Comparison of ENCODE assay signal across 19 mouse cellular contexts in genomic region chr2:8975635-8976034, GRCm38 (mm10).
A peak's percentile ranks its signal among the peaks of the same experiment; 100 is the strongest.
DNase-seq lines count a peak whose midpoint lies in the region; ATAC-seq and TF ChIP-seq lines count a peak whose summit lies in the region.
"Had no signal": no experiment of that assay in that cellular context is flagged by ENCODE, and none has a peak within 500 bp of the region (broad histone marks: within the 10 kb centered on the region; RNA-seq: fewer than 3 reads in every experiment).

No protein-coding gene starts in this region.

- no peak for TF ChIP-seq CTCF in brain, embryonic 14.5 days (IDR thresholded peaks at IDR 0.05; ENCODE audit: borderline replicate concordance, extremely low read depth, insufficient read depth, insufficient read length)

- TF ChIP-seq POLR2A in brain, embryonic 14.5 days (IDR thresholded peaks at IDR 0.05; ENCODE audit: borderline replicate concordance, extremely low read depth, insufficient read depth, insufficient read length, poor library complexity, severe bottlenecking) = no peak

- no peaks in the 10 kb centered on the region for H3K4me1 ChIP-seq in kidney, embryonic 14.5 days (ENCODE audit: control insufficient read depth, insufficient read depth, low read length)
- H3K4me1 ChIP-seq in kidney, embryonic 16.5 days (ENCODE audit: insufficient read depth, low read length) = no peaks in the 10 kb centered on the region
- H3K4me1 ChIP-seq: embryonic facial prominence, embryonic 10.5 days; embryonic facial prominence, embryonic 12.5 days; forebrain, embryonic 13.5 days; forebrain, embryonic 15.5 days had no signal

- no peak overlapping the region for H3K27ac ChIP-seq in kidney, embryonic 14.5 days (ENCODE audit: low read depth, low read length)
- no peak overlapping the region for H3K27ac ChIP-seq in kidney, embryonic 16.5 days (ENCODE audit: low read length)
- H3K27ac ChIP-seq: embryonic facial prominence, embryonic 10.5 days; embryonic facial prominence, embryonic 12.5 days; forebrain, embryonic 13.5 days; forebrain, embryonic 15.5 days had no signal

- DNase-seq in kidney, adult 8-10 months = no peak
- DNase-seq in kidney, postnatal 10 days = no peak
- DNase-seq in brain, embryonic 14.5 days (ENCODE audit: low read depth) = peak; percentile 5
- DNase-seq in gonadal fat pad, adult 2 months (ENCODE audit: low read depth) = peak; percentile 16
- DNase-seq: adrenal gland, adult 2 months; adrenal gland, postnatal 14 days; cerebellum, adult 11-12 months; cerebellum, adult 2 months; cerebellum, adult 9-10 months; cerebellum, postnatal 10 days; cerebellum, postnatal 25 days; forebrain, postnatal 0 days had no signal

- H3K4me2 ChIP-seq in kidney, embryonic 14.5 days (replicated peaks; ENCODE audit: low read depth, low read length) = no peak overlapping the region
- H3K4me2 ChIP-seq in kidney, embryonic 16.5 days (replicated peaks; ENCODE audit: low read depth, low read length) = no peak overlapping the region
- H3K4me2 ChIP-seq: embryonic facial prominence, embryonic 12.5 days; forebrain, embryonic 13.5 days; forebrain, embryonic 15.5 days had no signal

- WGBS in kidney, embryonic 14.5 days = 39% methylated on average over 6 of the region's 6 CpGs
- WGBS in kidney, embryonic 16.5 days = 37% methylated on average over 6 of the region's 6 CpGs

- no peaks in the 10 kb centered on the region for H3K9me3 ChIP-seq in kidney, embryonic 14.5 days (ENCODE audit: control insufficient read depth, low read length)
- 0 out of 2 replicates have a peak, but pooled peaks cover 2% of the 10 kb centered on the region for H3K9me3 ChIP-seq in kidney, embryonic 16.5 days (ENCODE audit: low read length)
- H3K9me3 ChIP-seq: embryonic facial prominence, embryonic 10.5 days; embryonic facial prominence, embryonic 12.5 days; forebrain, embryonic 13.5 days; forebrain, embryonic 15.5 days had no signal

- no peak overlapping the region for H3K9ac ChIP-seq in kidney, embryonic 14.5 days (ENCODE audit: low read depth, low read length)
- H3K9ac ChIP-seq in kidney, embryonic 16.5 days (replicated peaks; ENCODE audit: low read length) = no peak overlapping the region
- H3K9ac ChIP-seq: embryonic facial prominence, embryonic 12.5 days; forebrain, embryonic 13.5 days; forebrain, embryonic 15.5 days; forebrain, postnatal 0 days had no signal

- ATAC-seq in kidney, embryonic 14.5 days (ENCODE audit: low FRiP score, low TSS enrichment) = peak; percentile 81; the same call in 1 of the 2 replicates
- peak; percentile 59; the same call in 1 of the 2 replicates for ATAC-seq in kidney, embryonic 16.5 days (ENCODE audit: low FRiP score, low TSS enrichment)
- ATAC-seq in megakaryocyte-erythroid progenitor cell, adult 5-6 weeks (replicated peaks; ENCODE audit: low FRiP score, low TSS enrichment, poor library complexity, severe bottlenecking) = no peak
- ATAC-seq: forebrain, embryonic 13.5 days; forebrain, embryonic 15.5 days; forebrain, postnatal 0 days had no signal

- H3K4me3 ChIP-seq in kidney, embryonic 14.5 days (ENCODE audit: low read length) = no peak overlapping the region
- H3K4me3 ChIP-seq in kidney, embryonic 16.5 days (ENCODE audit: low read length) = no peak overlapping the region
- H3K4me3 ChIP-seq: embryonic facial prominence, embryonic 10.5 days; embryonic facial prominence, embryonic 12.5 days; forebrain, embryonic 13.5 days; forebrain, embryonic 15.5 days had no signal

- no peaks in the 10 kb centered on the region for H3K27me3 ChIP-seq in kidney, embryonic 14.5 days (ENCODE audit: control insufficient read depth, insufficient read depth, low read length)
- H3K27me3 ChIP-seq in kidney, embryonic 16.5 days (ENCODE audit: insufficient read depth, low read length) = no peaks in the 10 kb centered on the region
- H3K27me3 ChIP-seq: embryonic facial prominence, embryonic 12.5 days; forebrain, embryonic 13.5 days; forebrain, embryonic 15.5 days had no signal

- H3K36me3 ChIP-seq in kidney, embryonic 14.5 days (ENCODE audit: control insufficient read depth, insufficient read depth, low read length) = no peaks in the 10 kb centered on the region
- H3K36me3 ChIP-seq in kidney, embryonic 16.5 days (ENCODE audit: insufficient read depth, low read length) = no peaks in the 10 kb centered on the region
- H3K36me3 ChIP-seq: embryonic facial prominence, embryonic 10.5 days; embryonic facial prominence, embryonic 12.5 days; forebrain, embryonic 15.5 days had no signal

Comparison
In these comparisons a context has a peak if more than half of its experiments do, and no peak if none do; other contexts are left out.
1. DNase-seq: peak in brain, embryonic 14.5 days (single experiment) and gonadal fat pad, adult 2 months (single experiment); none in kidney, adult 8-10 months (0 of 2) and kidney, postnatal 10 days (single experiment).